Mouse (Mus musculus): ENCODE data around the gene Slco4a1. TPM values are rescaled to one million over a fixed set of nuclear protein-coding genes. Genes with fewer than 3 reads are reported as not detected.
A peak's percentile ranks its signal among the peaks of the same experiment; 100 is the strongest.

The Slco4a1 gene
- total RNA-seq, 1 experiment from 2014 or later: 1.5 TPM

DNA sequence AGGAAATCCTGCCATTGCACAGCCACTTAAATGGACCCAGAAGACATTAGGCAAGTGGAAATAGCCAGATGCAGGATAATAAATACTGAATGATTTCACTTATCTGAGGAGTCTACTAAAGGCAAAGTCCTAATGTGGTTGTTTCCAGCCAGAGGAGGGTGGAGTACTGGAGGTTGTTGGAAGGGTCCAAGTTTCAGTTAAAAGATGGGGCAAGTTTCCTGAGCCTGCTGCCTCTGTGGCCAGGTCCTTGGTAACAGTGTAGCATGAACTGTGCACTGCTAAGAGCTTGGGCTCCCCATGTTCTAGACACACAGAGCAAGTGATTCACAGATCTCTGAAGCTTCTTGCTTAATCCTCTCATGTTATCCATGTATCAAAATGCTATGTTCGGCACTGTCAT, 10.1 kb upstream of the Slco4a1 start:
- no peak for DNase-seq

DNA sequence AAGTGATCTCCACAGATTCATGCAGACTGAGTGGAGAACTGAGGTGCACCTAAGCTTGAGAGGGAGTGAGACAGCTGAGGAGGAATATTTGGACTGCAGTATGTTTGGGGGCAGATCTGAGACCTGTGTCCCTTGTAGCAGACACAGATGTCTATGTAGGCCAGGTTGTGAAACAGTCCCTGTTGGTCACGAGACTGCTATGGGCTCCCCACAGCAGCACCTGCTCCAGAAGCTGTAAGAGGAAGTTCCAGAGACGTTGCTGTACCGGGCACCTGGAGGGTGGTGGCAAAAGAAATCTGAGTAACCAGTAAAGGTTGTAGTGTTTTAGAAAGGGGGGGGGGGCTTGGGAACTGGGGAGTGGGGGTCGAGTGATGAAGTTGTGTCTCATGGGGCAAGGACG, 7.0 kb upstream of the Slco4a1 start:
- no peak for DNase-seq

DNA sequence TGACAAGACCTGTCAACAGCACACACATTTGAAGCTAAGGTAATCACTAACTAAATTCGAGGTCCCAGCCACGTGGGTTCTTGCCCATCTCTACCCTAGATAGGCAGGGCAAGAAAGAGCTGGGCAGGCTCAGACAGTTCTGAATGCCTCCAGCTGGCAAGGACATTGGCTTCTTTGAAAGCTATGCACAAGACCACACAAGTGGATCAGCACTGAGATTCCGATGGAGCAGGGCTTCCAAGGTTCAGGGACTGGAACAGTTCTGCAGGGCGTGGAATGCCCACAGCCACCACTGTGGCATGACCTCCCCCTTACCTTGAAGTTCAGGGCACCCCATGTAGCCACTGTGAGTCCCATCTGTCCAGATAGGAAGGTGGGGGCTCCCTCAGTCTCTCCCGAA, 5.5 kb upstream of the Slco4a1 start:
- DNase-seq: no peak

DNA sequence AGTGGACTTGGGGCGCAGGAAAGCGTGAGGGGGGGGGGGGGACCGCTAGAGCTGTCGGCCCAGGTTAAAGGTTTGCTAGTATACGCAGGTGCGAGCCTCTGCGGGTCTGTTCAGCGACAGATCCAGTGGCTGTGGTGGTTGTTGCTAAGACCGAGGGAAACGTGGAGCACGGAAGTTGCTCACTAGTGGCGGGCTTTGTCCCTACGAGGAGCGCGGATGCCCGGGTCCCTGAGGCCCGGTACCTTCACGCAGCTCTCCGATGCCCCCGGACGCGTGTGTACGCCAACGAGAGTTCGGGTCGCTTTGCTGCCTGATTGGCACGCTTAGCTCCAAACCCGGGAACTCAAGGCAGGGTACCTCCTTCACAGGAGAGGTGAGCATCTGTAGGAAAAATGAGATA, 660 bp downstream of the Slco4a1 start:
- no peak for DNase-seq

DNA sequence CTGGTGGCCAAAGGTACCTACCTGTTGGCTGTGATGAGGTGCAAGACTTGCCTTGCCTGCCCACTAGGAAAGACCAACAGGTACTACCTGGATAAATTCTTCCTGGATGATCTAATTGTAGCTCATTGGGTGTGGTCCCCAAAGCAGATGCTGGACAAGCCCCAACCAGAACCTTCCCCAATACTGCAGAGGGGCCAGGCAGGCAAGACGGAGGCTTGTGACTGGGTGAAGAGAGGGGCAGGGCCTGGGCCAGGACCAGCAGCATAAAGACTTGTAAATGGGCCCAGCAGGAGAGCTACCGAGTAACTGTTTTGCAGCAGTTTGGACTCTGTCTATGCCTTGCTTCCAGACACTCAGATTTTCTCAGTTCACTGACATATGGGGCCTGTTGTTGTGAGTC, 1.6 kb downstream of the Slco4a1 start:
- DNase-seq: no peak

DNA sequence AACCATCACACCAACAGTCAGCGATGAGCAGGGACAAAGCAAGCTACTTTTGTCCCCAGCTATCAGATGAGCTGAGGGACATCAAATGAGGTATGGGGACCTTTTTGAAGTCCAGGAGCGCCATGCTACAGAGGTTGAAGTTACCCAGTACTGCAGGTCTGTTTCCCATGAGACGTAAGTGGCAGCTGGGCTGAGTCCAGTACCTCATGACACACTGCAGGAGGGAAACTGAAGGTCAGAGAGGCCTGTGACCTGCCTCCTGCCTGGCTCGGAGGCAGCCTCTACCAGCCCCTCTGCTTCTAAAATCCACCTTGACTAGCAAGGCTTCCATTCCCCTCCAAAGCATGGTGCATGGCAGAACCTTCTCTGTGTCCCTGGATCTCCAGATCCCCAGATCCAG, 3.4 kb downstream of the Slco4a1 start:
- DNase-seq: no peak

DNA sequence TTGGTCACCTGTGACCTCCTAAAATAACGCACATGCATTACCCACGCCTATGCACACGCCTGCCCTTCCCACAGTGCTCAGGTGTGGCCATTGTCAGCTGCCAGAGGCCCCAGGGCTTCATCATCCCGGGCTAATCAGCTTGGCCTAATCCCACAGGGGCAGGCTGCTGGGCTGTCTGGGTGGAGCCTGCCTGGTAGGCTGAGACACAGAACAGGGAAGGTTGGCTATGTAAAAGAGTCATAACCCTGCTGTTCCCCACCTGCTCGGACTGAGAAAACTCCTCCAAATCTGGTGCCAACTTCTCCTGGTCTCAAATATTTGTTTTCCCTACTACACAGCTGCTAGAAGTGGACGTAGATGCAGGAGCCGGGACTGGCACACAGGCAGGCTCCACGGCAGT, 4.8 kb downstream of the Slco4a1 start:
- DNase-seq: no peak

DNA sequence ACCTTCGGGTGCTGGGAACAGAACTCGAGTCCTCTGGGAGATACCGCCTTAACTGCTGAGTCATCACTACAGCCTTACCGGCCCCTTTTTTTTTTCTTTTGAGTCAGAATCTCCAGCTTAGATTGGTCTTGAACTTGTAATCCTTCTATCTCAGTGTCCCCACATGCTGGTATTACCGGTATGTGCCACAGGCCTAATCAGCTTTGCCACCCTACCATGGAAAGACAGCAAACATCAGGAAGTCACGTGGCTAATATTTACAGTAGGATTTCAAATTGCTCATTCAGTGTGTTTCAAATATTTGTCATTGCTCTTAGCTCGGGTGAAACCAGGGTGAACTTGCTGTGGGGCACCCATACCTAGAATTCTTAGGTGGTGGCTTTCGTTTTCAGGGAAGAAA, 6.5 kb downstream of the Slco4a1 start:
- DNase-seq: no peak

DNA sequence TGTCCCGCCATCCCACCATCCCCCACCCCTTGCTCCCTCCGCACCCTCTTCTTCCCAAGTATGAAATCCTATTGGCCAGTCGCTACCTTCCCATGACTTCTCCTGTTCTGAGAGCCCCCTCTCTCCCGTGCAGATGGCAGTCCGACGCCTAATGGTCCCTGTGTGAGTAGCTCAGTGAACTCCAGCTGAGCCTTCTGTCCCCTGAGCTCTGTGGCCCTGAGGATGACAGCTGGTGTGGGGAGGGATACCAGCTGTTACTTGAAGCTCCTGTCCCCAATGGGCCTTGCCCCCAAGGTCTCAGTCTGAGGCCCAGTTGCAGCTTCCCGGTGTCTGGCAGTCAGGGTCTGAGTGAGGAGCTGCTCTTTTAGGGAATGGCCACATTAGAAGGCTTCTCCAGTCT, 10.5 kb downstream of the Slco4a1 start:
- no peak for DNase-seq

DNA sequence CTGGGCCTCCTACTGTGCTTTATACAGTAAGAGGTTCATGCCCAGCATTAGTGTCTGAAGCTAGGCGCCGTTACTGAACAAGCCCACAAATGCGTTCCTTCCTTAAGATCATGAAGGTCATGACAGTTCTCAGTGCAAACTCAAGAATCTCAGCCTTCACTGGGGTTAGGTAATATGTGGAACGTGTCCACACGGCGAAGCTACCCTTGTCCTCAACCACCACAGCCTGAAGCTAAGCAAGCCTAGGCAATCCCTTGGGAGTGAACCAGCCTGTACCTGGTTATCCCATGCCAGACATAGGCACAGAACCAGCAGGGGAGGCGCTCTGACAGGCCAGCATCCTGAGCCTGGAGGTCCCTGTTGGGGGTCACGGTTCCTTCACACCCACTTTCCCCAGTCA, 12.8 kb downstream of the Slco4a1 start:
- DNase-seq: no peak

DNA sequence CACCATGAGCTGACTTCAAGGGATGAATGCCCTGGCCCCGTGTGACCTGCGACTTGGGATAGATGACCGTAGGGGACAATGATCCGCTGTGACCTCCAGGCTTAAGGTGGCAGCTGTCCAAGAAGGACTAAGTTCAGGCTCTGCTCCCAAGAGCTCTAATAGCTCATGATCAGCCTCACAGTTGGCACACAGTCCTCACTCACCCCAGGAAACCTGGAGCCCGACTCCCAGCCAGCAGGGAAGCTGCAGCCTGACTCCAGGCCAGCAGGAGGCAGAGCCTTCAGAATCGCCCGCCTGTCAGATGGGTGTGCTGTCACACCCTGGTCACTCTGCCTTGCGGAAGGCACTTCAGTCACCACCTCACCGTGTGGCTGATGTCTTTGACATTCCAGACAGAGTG, 13.7 kb downstream of the Slco4a1 start:
- DNase-seq: peak; percentile 18

DNA sequence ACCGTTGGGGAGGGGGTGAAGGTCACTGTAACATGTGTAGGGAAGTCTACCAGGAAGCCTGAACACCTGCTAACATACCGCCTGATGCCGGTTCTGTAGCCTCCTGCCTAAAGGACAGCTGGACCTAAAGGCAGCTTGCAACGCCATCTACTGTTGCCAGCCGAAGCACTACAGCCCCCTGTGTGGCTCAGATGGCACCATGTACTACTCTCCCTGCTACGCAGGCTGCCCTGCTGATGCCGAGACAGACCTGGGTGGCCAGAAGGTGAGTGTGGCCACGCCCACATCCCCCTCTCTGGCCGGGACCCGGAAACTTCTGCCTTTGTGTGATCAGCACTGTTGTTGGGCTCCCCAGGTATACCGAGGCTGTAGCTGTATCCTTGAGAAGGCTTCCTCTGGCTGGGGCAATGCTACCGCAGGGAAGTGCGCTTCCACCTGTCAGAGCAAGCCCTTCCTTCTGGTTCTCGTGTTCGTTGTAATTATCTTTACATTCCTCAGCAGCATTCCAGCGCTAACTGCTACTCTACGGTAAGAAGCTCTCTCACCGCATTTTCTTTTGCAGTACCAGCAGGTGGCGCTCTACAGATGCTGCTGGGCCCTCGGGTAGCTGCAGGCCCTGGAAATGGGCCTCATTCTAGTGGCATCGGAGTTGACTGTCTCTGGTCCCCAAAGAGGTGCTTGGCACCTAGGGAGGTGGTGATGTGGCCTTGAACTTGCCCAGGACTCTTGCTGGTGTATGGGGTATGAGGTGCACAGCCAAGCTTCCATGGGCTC, 16.4 kb downstream of the Slco4a1 start:
- peak; percentile 28 for DNase-seq

DNA sequence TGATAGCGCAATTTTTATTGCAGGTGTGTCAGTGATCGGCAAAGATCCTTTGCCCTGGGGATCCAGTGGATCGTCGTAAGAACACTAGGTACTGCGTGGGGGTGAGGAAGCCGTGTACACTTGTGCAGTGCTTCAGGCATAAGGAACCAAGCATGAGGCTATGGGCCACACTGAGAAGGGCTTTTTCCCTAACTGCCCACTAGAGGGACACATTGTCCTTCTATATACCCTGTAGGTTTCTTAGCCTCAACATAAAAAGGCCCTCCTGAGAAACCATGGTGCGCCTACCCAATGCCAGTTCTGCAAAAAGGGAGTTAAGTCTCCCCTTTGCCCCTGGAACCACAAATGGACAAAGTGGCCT, 17.0 kb downstream of the Slco4a1 start:
- DNase-seq: no peak

DNA sequence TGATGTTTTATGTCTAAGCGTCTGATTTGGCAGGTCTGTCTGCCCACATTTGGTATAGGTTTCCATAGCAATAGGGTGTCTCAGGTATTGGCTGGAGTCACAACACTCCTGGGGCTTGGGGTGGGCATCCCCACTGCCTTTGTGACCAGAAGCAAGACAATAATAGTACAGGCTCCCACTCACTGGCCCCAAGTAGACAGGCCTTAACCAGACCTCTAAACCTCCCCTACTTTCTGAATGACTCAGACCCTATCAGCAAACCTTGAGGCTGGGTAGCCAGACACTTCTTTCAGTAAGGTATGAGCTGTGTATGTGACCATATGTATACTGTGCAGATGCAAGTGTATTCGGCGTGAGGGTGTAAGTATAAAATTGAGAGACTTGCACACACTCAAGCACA, 18.8 kb downstream of the Slco4a1 start:
- no peak for DNase-seq

DNA sequence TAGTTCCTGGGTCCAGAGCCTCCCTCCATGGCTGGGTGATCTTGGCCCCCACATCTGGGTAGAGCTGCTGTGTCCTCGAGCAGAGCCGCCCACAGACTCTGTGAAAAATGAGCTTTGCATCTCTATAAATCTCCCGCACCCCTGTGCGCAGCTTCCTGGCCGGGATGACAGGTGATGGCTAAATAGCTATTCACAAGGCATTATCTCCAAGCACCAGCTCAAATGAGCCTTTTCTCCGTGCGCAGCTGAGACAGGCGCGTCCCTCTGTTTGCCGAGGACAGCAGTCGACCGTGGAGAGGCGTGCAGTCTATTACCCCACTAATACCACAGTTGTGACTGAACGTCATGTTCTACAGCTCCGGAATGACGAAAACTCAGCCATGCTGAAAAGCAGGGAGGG, 26.2 kb downstream of the Slco4a1 start:
- DNase-seq: no peak

DNA sequence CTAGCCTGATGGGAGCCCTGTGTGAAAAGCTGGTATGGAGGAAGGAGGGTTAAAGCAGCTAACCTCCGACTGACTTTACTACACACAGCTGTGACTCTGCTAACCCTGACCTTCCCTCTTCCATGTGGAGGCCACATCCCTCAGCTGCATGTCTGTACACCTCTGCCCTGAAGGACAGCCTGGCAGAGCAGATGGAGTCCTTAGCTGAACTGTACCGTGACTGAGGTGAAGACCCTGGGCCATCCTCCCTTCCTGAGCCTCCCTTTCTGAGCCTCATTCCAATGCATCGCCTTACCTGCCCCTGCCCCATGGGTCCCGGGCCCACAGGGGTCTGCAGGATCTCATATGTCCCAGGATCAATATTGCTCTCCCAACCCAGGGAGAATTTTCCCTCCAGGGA, 28.8 kb downstream of the Slco4a1 start:
- no peak for DNase-seq

DNA sequence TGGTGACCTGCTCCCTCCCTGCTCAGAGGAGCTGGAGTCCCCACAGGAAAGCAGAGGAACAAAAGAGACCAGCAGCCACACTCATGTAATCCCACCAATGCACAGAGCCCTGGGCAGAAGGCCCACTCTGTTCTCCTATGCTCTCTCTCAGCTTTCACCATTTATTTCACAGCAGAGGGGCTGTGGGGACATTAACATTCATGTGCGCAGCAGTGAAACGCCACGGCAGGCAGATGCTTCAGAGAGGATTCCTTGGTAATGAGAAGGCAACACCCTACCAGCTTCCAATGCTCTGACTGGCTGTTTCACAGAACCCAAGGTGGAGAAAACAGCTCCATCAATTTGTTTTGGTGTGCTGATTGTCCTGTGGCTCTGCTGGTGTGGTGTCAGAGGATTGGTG, 29.3 kb downstream of the Slco4a1 start:
- DNase-seq: no peak

DNA sequence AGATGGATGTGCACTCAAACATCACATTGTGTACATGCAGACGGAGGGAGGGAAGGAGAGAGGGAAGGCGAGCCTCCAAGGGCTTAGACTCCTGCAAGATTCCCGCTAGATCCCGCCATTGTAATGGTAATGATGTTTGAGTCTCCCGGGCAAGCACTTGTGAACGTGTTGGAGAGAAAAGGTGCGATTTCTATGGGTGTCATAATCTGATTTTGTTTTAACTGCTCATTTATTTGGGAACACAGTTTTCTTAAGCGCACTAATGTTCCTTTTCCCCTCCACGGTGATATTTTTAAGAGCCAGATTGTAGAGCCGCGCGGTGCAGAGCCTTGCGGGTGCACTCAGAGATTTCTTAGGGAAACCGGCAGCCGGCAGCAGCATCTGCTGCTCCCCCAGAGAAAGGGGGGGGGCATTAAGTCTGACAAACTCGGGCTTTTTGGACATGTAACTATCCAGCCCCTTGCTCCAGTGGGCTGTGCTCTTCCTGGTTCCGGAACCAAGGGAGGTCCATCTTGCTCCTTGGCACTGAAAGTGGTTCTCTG, 32.2 kb downstream of the Slco4a1 start:
- DNase-seq: no peak

DNA sequence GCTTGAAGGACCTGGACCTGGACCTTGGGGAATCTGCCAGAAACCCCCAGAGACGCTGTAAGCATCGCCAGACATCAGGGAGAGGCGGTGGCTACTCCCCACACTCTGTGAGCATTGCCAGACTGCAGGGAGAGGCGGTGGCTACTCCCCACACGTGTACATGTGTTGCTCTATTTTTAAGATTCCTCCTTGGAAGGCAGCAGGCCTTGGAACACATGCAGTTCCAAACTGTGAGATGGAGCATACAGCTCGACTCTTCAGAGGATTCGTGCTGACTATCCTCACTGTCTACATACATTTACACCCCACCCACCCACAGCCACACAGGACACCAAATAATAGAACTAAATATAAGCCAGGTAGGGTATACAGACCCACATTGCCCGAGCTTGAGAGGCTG, 39.9 kb downstream of the Slco4a1 start:
- no peak for DNase-seq

DNA sequence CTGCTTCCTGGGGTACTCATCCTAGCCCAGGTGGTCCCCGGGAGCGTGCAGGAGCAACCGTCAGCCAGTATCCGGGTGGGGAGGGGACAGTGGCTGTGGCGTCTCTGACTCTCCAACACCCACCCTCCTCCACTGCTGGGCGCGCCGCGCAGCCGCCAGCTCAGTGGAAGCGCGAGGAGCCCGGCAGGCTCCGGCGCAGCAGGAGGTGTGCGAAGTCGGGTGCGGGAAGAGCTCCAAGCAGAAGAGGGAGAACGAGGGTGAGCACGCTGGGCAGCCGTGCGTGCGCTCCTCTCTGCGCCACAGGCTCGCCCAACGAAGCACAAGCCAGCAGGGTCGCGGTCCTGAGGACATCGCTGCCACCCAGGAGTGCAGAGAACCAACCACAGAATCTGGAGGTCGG, 43.7 kb downstream of the Slco4a1 start, which contains the start of gene Ntsr1:
Gene Ntsr1, plus strand, starts transcription at position 236 of the 400 bp plus-strand sequence.
- DNase-seq: no peak

DNA sequence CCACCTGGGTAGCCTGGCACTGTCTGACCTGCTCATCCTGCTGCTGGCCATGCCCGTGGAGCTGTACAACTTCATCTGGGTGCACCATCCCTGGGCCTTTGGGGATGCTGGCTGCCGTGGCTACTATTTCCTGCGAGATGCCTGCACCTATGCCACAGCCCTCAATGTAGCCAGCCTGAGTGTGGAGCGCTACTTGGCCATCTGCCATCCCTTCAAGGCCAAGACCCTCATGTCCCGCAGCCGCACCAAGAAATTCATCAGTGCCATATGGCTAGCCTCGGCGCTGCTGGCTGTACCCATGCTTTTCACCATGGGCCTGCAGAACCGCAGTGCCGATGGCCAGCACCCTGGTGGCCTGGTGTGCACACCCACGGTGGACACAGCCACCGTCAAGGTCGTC, 44.7 kb downstream of the Slco4a1 start:
- DNase-seq: no peak

DNA sequence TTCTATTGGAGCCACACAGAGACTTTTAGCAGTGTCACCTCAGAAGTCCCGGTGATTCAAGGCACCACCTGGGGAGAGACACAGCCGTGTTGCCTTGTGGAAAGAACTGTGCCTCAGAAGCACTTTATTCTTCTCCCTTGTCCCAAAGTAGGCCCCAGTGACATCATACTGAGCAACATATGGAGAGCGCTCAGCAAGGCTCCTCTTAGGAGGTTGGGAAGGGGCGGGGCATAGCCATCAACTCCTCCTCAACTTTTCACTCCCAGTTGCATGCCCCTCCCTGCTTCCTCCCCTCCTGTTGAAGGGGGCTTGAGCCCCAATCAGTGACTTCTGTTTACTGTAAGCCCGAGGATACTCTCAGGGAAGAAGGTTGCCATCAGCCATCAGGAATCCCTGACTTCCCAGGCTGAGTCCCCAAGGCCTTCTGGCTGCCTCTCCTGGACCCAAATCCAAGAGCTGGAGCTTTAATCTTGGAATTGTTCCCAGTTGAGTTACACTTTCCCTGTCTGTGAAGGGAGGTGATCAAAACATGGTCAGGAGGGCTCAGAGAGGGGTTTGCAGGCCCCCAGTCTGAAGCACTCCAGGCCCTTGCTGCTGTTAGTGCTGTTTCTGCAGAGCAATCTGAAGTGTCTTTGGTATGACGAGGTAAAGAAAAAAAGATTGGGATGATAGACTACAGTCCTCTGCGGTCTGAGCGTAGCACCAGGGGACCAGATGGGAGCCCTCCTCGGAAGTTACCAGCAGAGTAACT, 45.3 kb downstream of the Slco4a1 start:
- no peak for DNase-seq

DNA sequence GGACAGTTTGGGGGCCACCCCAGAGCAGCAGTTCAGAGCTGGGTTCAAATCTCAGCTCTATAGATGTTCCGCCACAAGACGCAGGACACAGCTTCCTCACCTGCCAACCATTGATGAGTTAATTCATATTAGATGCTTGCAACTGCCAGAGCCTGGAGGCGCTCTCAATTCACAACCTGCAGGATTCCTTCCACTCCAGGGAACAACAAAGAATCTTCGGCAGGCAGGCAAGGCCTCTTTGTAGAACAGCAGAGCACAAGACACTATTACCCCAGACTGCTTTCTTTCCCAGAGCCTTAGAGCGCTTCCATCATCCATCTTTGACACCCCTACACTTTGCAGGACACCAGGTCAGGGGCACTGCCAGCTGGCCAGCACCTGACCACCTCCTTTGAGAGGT, 50.2 kb downstream of the Slco4a1 start:
- DNase-seq: no peak
